Mouse (Mus musculus) 3134 (cell line): Measurements from ENCODE around the gene Gm14406.
"Not testable (repeated sequence)": the region's sequence is repeated elsewhere in the genome, so short reads cannot be mapped to it uniquely, and the experiment has no call there.

ENCODE experiments used
- DNase-seq: peaks from one replicate; pipeline ENCODE4 v3.0.0-alpha.2; 2011; ENCODE audit warnings: low spot score; ENCODE audit not compliant: insufficient read length; ENCODE audit errors: extremely low read depth

The Gm14406 gene

GRCm38 (mm10) chr2:177577998-177578397 lies at the start of gene Gm14406:
Gene Gm14406 (minus strand): TSS chr2:177578210.
- peak; percentile 56 for DNase-seq

GRCm38 (mm10) chr2:177575141-177575540 lies 2.9 kb downstream of the Gm14406 start:
- DNase-seq: not testable (repeated sequence)

- peak; percentile 75 for DNase-seq
These were observed 18.6 kb downstream of the Gm14406 start for GRCm38 (mm10) chr2:177559365-177559764.

- not testable (repeated sequence) for DNase-seq
These were observed 22.7 kb downstream of the Gm14406 start for GRCm38 (mm10) chr2:177555261-177555660.

- not testable (repeated sequence) for DNase-seq
These were observed 40.3 kb downstream of the Gm14406 start for GRCm38 (mm10) chr2:177537717-177538116.

GRCm38 (mm10) chr2:177537141-177537540 lies 40.9 kb downstream of the Gm14406 start:
- not testable (repeated sequence) for DNase-seq

- DNase-seq: no peak
These were observed 42.1 kb downstream of the Gm14406 start for GRCm38 (mm10) chr2:177535876-177536275.

- not testable (repeated sequence) for DNase-seq
These were observed 53.8 kb downstream of the Gm14406 start for GRCm38 (mm10) chr2:177524171-177524570.

- DNase-seq: not testable (repeated sequence)
These were observed 54.3 kb downstream of the Gm14406 start for GRCm38 (mm10) chr2:177523674-177524073.

- DNase-seq: peak; percentile 46
These were observed 54.9 kb downstream of the Gm14406 start for GRCm38 (mm10) chr2:177523061-177523460.

- no peak for DNase-seq
These were observed 58.0 kb downstream of the Gm14406 start for GRCm38 (mm10) chr2:177520035-177520434.
